Mouse (Mus musculus) MEL (cell line): ENCODE measurements around the gene Tnfrsf12a. TPM values are rescaled to one million over a fixed set of nuclear protein-coding genes. Genes with fewer than 3 reads are reported as not detected.

Experiments
- DNase-seq: peaks from one replicate; pipeline ENCODE4 v3.0.0; 2011; ENCODE audit warnings: low read depth, low spot score
- H3K27ac ChIP-seq: 2 replicates; pipeline ENCODE4 v1.5.1; 2012; ENCODE audit warnings: low read depth, mild to moderate bottlenecking, control low read depth, low read length, moderate library complexity; ENCODE audit not compliant: control insufficient read depth
- H3K27me3 ChIP-seq, 2 experiments: fragments of 150-350 bp in 1 of 2; sonication (generic) in 1 of 2; 2 replicates each; pipeline ENCODE4 v1.6.1; 2012; ENCODE audit warnings: low read length in 2 of 2, mild to moderate bottlenecking in 2 of 2, improper control_type of control experiment in 1 of 2, moderate library complexity in 1 of 2; ENCODE audit not compliant: insufficient read depth in 2 of 2, control insufficient read depth in 1 of 2
- H3K36me3 ChIP-seq, 2 experiments: 2 replicates each; pipeline ENCODE4 v1.6.1; 2012 to 2014; ENCODE audit warnings: low read length in 2 of 2, improper control_type of control experiment in 1 of 2, inconsistent platforms in 1 of 2, mild to moderate bottlenecking in 1 of 2; ENCODE audit not compliant: insufficient read depth in 2 of 2, control insufficient read depth in 1 of 2
- H3K4me1 ChIP-seq, 2 experiments: fragments of 150-350 bp in 1 of 2; sonication (generic) in 1 of 2; 2 replicates each; pipeline ENCODE4 v1.6.1; 2012; ENCODE audit warnings: low read length in 2 of 2, improper control_type of control experiment in 1 of 2, mild to moderate bottlenecking in 1 of 2; ENCODE audit not compliant: insufficient read depth in 2 of 2, control insufficient read depth in 1 of 2
- H3K4me3 ChIP-seq, 2 experiments: fragments of 150-350 bp in 1 of 2; sonication (generic) in 1 of 2; 2 replicates each; pipeline ENCODE4 v1.5.1; 2012; ENCODE audit warnings: low read depth in 2 of 2, low read length in 2 of 2, mild to moderate bottlenecking in 2 of 2, moderate library complexity in 2 of 2, control low read depth in 1 of 2, improper control_type of control experiment in 1 of 2; ENCODE audit not compliant: control insufficient read depth in 1 of 2, insufficient read depth in 1 of 2
- H3K79me2 ChIP-seq: 2 replicates; pipeline ENCODE4 v1.6.1; 2012; ENCODE audit warnings: mild to moderate bottlenecking, low read length, moderate library complexity; ENCODE audit not compliant: control insufficient read depth, poor library complexity, insufficient read depth
- H3K9ac ChIP-seq: 2 replicates; pipeline ENCODE4 v1.6.1; 2012; ENCODE audit warnings: low read depth, mild to moderate bottlenecking, control low read depth, low read length, moderate library complexity; ENCODE audit not compliant: control insufficient read depth, poor library complexity, severe bottlenecking
- H3K9me3 ChIP-seq: fragments of 150-350 bp; sonication (generic); replicated peaks from 2 replicates; pipeline ENCODE4 v1.6.1; 2012; ENCODE audit warnings: mild to moderate bottlenecking, low read length, improper control_type of control experiment, moderate library complexity; ENCODE audit not compliant: insufficient read depth
- CTCF ChIP-seq, 3 experiments: IDR thresholded peaks in 2 of 3; conservative IDR thresholded peaks in 1 of 3; 2 replicates each; pipeline ENCODE4 v1.5.1; 2011 to 2012; ENCODE audit warnings: low read length in 3 of 3, low read depth in 2 of 3, mild to moderate bottlenecking in 2 of 3, improper control_type of control experiment in 1 of 3, inconsistent platforms in 1 of 3, mixed read lengths in 1 of 3, moderate library complexity in 1 of 3; ENCODE audit not compliant: control insufficient read depth in 1 of 3, insufficient read depth in 1 of 3, poor library complexity in 1 of 3, severe bottlenecking in 1 of 3
- ELF1 ChIP-seq: IDR thresholded peaks from 2 replicates; pipeline ENCODE4 v1.6.1; 2014; ENCODE audit warnings: low read depth, mild to moderate bottlenecking, inconsistent platforms, low read length, improper control_type of control experiment, moderate library complexity
- EP300 ChIP-seq, 2 experiments: IDR thresholded peaks; 2 replicates each; pipeline ENCODE4 v1.6.1; 2011; ENCODE audit warnings: improper control_type of control experiment in 2 of 2, low read length in 2 of 2, low read depth in 1 of 2, mild to moderate bottlenecking in 1 of 2
- ETS1 ChIP-seq: IDR thresholded peaks from 2 replicates; pipeline ENCODE4 v1.6.1; 2012; ENCODE audit warnings: low read depth, mild to moderate bottlenecking, inconsistent platforms, low read length, improper control_type of control experiment, moderate library complexity
- GATA1 ChIP-seq: IDR thresholded peaks from 2 replicates; pipeline ENCODE4 v1.6.1; 2011; ENCODE audit warnings: low read depth, low read length, improper control_type of control experiment
- HCFC1 ChIP-seq: IDR thresholded peaks from 2 replicates; pipeline ENCODE4 v1.6.1; 2012; ENCODE audit warnings: low read depth, mild to moderate bottlenecking, inconsistent platforms, low read length, improper control_type of control experiment, moderate library complexity
- JUND ChIP-seq: IDR thresholded peaks from 2 replicates; pipeline ENCODE4 v1.6.1; 2011; ENCODE audit warnings: low read depth, mild to moderate bottlenecking, improper control_type of control experiment, low read length
- KAT2A ChIP-seq: conservative IDR thresholded peaks from 2 replicates; pipeline ENCODE4 v1.6.1; 2012; ENCODE audit warnings: low read depth, low read length, improper control_type of control experiment, inconsistent platforms
- MAZ ChIP-seq: IDR thresholded peaks from 2 replicates; pipeline ENCODE4 v1.6.1; 2012; ENCODE audit warnings: low read depth, mild to moderate bottlenecking, inconsistent platforms, low read length, improper control_type of control experiment
- MEF2A ChIP-seq: IDR thresholded peaks from 2 replicates; pipeline ENCODE4 v1.6.1; 2014; ENCODE audit warnings: low read depth, mild to moderate bottlenecking, inconsistent platforms, low read length, improper control_type of control experiment; ENCODE audit not compliant: poor library complexity, insufficient replicate concordance, severe bottlenecking; ENCODE audit errors: extremely low read depth
- MXI1 ChIP-seq: IDR thresholded peaks from 2 replicates; pipeline ENCODE4 v1.6.1; 2011; ENCODE audit warnings: mild to moderate bottlenecking, low read depth, low read length, improper control_type of control experiment
- MYB ChIP-seq: IDR thresholded peaks from 2 replicates; pipeline ENCODE4 v1.6.1; 2011; ENCODE audit warnings: mild to moderate bottlenecking, low read depth, low read length, improper control_type of control experiment
- MYC ChIP-seq: IDR thresholded peaks from 2 replicates; pipeline ENCODE4 v1.6.1; 2011; ENCODE audit warnings: low read depth, mild to moderate bottlenecking, low read length, improper control_type of control experiment, moderate library complexity
- NRF1 ChIP-seq: IDR thresholded peaks from 2 replicates; pipeline ENCODE4 v1.6.1; 2014; ENCODE audit warnings: low read depth, mild to moderate bottlenecking, inconsistent platforms, low read length, improper control_type of control experiment, moderate library complexity; ENCODE audit not compliant: poor library complexity, insufficient read depth, severe bottlenecking
- POLR2A ChIP-seq, 2 experiments: IDR thresholded peaks; 2 replicates each; pipeline ENCODE4 v1.6.1; 2011 to 2012; ENCODE audit warnings: low read length in 2 of 2, mild to moderate bottlenecking in 2 of 2, control low read depth in 1 of 2, improper control_type of control experiment in 1 of 2, low read depth in 1 of 2, moderate library complexity in 1 of 2; ENCODE audit not compliant: control insufficient read depth in 1 of 2, insufficient read depth in 1 of 2, poor library complexity in 1 of 2
- POLR2AphosphoS2 ChIP-seq: IDR thresholded peaks from 2 replicates; pipeline ENCODE4 v1.6.1; 2011; ENCODE audit warnings: low read length, improper control_type of control experiment
- POLR2AphosphoS5 ChIP-seq: IDR thresholded peaks from 2 replicates; pipeline ENCODE4 v1.6.1; 2012; ENCODE audit warnings: low read depth, borderline replicate concordance, mild to moderate bottlenecking, inconsistent platforms, low read length, moderate library complexity, mixed read lengths
- RAD21 ChIP-seq: IDR thresholded peaks from 2 replicates; pipeline ENCODE4 v1.6.1; 2011; ENCODE audit warnings: mild to moderate bottlenecking, low read depth, low read length, improper control_type of control experiment
- SIN3A ChIP-seq: IDR thresholded peaks from 2 replicates; pipeline ENCODE4 v1.6.1; 2012; ENCODE audit warnings: low read length, improper control_type of control experiment, inconsistent platforms
- SMC3 ChIP-seq: IDR thresholded peaks from 2 replicates; pipeline ENCODE4 v1.6.1; 2011; ENCODE audit warnings: low read depth, low read length, improper control_type of control experiment
- TAL1 ChIP-seq: IDR thresholded peaks from 2 replicates; pipeline ENCODE4 v1.6.1; 2012; ENCODE audit warnings: mild to moderate bottlenecking, inconsistent platforms, low read length, moderate library complexity, mixed read lengths
- TCF12 ChIP-seq: IDR thresholded peaks from 2 replicates; pipeline ENCODE4 v1.6.1; 2014; ENCODE audit warnings: low read depth, mild to moderate bottlenecking, inconsistent platforms, low read length, improper control_type of control experiment, moderate library complexity
- UBTF ChIP-seq: IDR thresholded peaks from 2 replicates; pipeline ENCODE4 v1.6.1; 2012; ENCODE audit warnings: low read depth, mild to moderate bottlenecking, inconsistent platforms, low read length, improper control_type of control experiment, moderate library complexity, borderline replicate concordance; ENCODE audit not compliant: insufficient read depth
- USF1 ChIP-seq: IDR thresholded peaks from 2 replicates; pipeline ENCODE4 v1.6.1; 2014; ENCODE audit warnings: low read depth, mild to moderate bottlenecking, inconsistent platforms, low read length, improper control_type of control experiment, moderate library complexity
- ZC3H11A ChIP-seq: IDR thresholded peaks from 2 replicates; pipeline ENCODE4 v1.6.1; 2012; ENCODE audit warnings: low read depth, mild to moderate bottlenecking, inconsistent platforms, low read length, improper control_type of control experiment
- polyA plus RNA-seq, 2 experiments: library from polyadenylated mRNA; stranded (reverse) in 1 of 2; unstranded in 1 of 2; fragments of >175 nt in 1 of 2; fragments of >200 nt in 1 of 2; gene quantifications; 2 replicates each; pipeline versions ENCODE4 v1.2.1 to v1.2.4; 2012; ENCODE audit warnings: low replicate concordance in 2 of 2, low read depth in 1 of 2; ENCODE audit not compliant: insufficient read length in 2 of 2, insufficient read depth in 1 of 2, missing spikeins in 1 of 2
- total RNA-seq: library from RNA; depleted of rRNA; stranded (reverse); fragments of 300-350 nt; gene quantifications from 2 replicates; pipeline ENCODE4 v1.2.3, GENCODE M21; 2012

Tnfrsf12a gene
- total and polyA plus RNA-seq, 3 experiments = 14.7 to 18.8 TPM; not detected in 1

DNA sequence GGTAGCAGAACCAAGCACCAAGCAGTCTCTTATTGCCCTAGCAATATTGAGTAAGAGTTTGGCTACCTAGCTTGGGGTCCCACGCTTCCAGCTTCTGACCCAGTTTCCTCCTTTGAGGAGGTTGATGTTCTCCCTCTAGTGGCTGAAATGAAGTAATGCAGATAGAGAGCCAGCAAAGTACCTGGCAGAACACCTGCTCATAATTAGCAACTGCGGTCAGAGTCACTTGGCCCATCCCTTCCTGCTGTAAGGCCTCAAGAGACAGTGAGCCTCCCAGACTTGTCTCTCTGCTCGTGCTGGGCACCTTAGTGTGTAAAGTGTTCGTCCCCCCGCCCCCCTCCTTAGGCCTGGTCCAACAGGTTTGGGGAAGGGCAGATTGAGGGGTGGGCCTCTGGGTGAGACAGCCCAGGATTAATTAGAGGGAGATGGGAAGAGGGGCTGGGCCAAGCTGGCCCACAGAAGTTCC is 12.7 kb downstream of the Tnfrsf12a start (continued):
- no peak for TF ChIP-seq MEF2A
- TF ChIP-seq UBTF = no peak
- no peak for TF ChIP-seq ZC3H11A
- TF ChIP-seq NRF1 = no peak
- no peak for TF ChIP-seq POLR2AphosphoS2
- no peak for TF ChIP-seq HCFC1
- peak; percentile 56 for TF ChIP-seq SMC3
- peak; percentile 55 to 90 (median 76) for TF ChIP-seq CTCF (IDR thresholded peaks at IDR 0.05 in 2 of 3, conservative IDR thresholded peaks at IDR 0.05 in 1 of 3; ENCODE audit: control insufficient read depth in 1 of 3, insufficient read depth in 1 of 3, low read depth in 2 of 3, low read length in 3 of 3, poor library complexity in 1 of 3, severe bottlenecking in 1 of 3)
- TF ChIP-seq ELF1 = no peak
- peak in 1 of 2 experiments; percentile 8; a peak in 1 of 4 replicates for TF ChIP-seq EP300 (IDR thresholded peaks at IDR 0.05; ENCODE audit: low read depth in 1 of 2, low read length in 2 of 2)

- no peak overlapping the region for H3K4me3 ChIP-seq
- DNase-seq = peak; percentile 32
- H3K27me3 ChIP-seq = no peaks in the 10 kb centered on the region; a peak in 1 of 4 replicates
- H3K9ac ChIP-seq = no peak overlapping the region
- H3K9me3 ChIP-seq = no peaks in the 10 kb centered on the region
- H3K36me3 ChIP-seq = no peaks in the 10 kb centered on the region
- peak; percentile 68 to 82 (median 71) for TF ChIP-seq CTCF (IDR thresholded peaks at IDR 0.05 in 2 of 3, conservative IDR thresholded peaks at IDR 0.05 in 1 of 3; ENCODE audit: control insufficient read depth in 1 of 3, insufficient read depth in 1 of 3, low read depth in 2 of 3, low read length in 3 of 3, poor library complexity in 1 of 3, severe bottlenecking in 1 of 3)
- TF ChIP-seq MYB = no peak
- TF ChIP-seq ZC3H11A = peak; percentile 16; the same call in 1 of the 2 replicates
- no peak for TF ChIP-seq HCFC1
- no peak for TF ChIP-seq EP300 (IDR thresholded peaks at IDR 0.05; ENCODE audit: low read depth in 1 of 2, low read length in 2 of 2)
- peak; percentile 61 for TF ChIP-seq SMC3
- TF ChIP-seq RAD21 = peak; percentile 20
- H3K4me1 ChIP-seq = peaks cover 0 to 4% of the 10 kb centered on the region in 2 experiments; a peak in 2 of 4 replicates
- no peaks in the 10 kb centered on the region for H3K79me2 ChIP-seq
- H3K27ac ChIP-seq = no peak overlapping the region
Observed at GRCm38 (mm10) chr17:23661526-23661925, 15.7 kb downstream of the Tnfrsf12a start.

- H3K4me1 ChIP-seq = peaks cover 0 to 4% of the 10 kb centered on the region in 2 experiments; a peak in 2 of 4 replicates
- H3K4me3 ChIP-seq = no peak overlapping the region
- TF ChIP-seq TAL1 (no peak), POLR2AphosphoS2 (no peak), POLR2A (IDR thresholded peaks at IDR 0.05; ENCODE audit: control insufficient read depth in 1 of 2, insufficient read depth in 1 of 2, low read depth in 1 of 2, low read length in 2 of 2, poor library complexity in 1 of 2) (no peak), MXI1 (no peak), ETS1 (no peak), ZC3H11A (no peak), MYC (no peak), POLR2AphosphoS5 (no peak), SIN3A (no peak), USF1 (no peak), HCFC1 (no peak), GATA1 (no peak), SMC3 (no peak), JUND (no peak), ELF1 (no peak), MEF2A (no peak), KAT2A (no peak), MAZ (no peak), TCF12 (no peak), RAD21 (no peak)
- DNase-seq = no peak
- H3K9me3 ChIP-seq = no peaks in the 10 kb centered on the region
- no peaks in the 10 kb centered on the region for H3K36me3 ChIP-seq
- no peak overlapping the region for H3K9ac ChIP-seq
- no peak overlapping the region for H3K27ac ChIP-seq
- no peaks in the 10 kb centered on the region; a peak in 2 of 4 replicates for H3K27me3 ChIP-seq
- no peaks in the 10 kb centered on the region for H3K79me2 ChIP-seq
Observed at GRCm38 (mm10) chr17:23660876-23661200, 16.4 kb downstream of the Tnfrsf12a start.
